Mouse (Mus musculus) G1E (cell line): ENCODE results near the gene Lct.

Experiments used
- CTCF ChIP-seq: IDR thresholded peaks from 2 replicates; pipeline ENCODE4 v1.5.1; 2012; ENCODE audit warnings: low read depth, low read length, inconsistent platforms, mixed read lengths
- GATA1 ChIP-seq: IDR thresholded peaks from 2 replicates; pipeline ENCODE4 v1.6.1; 2012; ENCODE audit warnings: borderline replicate concordance, low read length, inconsistent platforms, mixed read lengths
- GATA2 ChIP-seq: IDR thresholded peaks from 2 replicates; pipeline ENCODE4 v1.6.1; 2012; ENCODE audit warnings: low read depth, low read length, inconsistent platforms, borderline replicate concordance

DNA sequence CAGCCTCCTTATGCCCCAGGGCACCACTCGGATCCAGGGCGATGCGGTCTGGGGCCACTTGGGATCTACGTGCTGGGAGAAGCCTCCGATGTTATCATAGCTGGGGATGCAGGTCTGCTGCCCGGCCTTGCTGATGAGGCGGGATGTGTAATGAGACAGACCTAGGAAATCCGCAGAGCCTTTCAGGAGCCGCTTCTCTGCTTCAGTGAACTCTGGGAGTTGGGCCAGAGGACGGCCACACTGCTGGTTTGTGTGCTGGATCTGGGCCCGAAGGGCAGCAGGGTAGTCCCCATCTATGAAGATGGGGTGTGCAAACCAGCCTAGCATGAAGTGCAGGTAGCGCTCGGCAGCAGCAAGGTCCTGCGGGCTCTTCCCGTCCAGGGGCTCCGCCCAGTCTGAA lies 24.2 kb downstream of the Lct start:
- TF ChIP-seq CTCF (no peak), GATA2 (no peak), GATA1 (no peak)
